Mouse (Mus musculus) frontal cortex, adult (tissue): ENCODE measurements around the gene Zscan21.
"Not testable (repeated sequence)": the region's sequence is repeated elsewhere in the genome, so short reads cannot be mapped to it uniquely, and the experiment has no call there.

Experiments used
- ATAC-seq: cut with Nextera tagmentation; 2 replicates; pipeline ENCODE4 v1.9.2; 2017; ENCODE audit warnings: mild to moderate bottlenecking, moderate library complexity, mixed read lengths; ENCODE audit not compliant: low TSS enrichment

Gene Zscan21

DNA sequence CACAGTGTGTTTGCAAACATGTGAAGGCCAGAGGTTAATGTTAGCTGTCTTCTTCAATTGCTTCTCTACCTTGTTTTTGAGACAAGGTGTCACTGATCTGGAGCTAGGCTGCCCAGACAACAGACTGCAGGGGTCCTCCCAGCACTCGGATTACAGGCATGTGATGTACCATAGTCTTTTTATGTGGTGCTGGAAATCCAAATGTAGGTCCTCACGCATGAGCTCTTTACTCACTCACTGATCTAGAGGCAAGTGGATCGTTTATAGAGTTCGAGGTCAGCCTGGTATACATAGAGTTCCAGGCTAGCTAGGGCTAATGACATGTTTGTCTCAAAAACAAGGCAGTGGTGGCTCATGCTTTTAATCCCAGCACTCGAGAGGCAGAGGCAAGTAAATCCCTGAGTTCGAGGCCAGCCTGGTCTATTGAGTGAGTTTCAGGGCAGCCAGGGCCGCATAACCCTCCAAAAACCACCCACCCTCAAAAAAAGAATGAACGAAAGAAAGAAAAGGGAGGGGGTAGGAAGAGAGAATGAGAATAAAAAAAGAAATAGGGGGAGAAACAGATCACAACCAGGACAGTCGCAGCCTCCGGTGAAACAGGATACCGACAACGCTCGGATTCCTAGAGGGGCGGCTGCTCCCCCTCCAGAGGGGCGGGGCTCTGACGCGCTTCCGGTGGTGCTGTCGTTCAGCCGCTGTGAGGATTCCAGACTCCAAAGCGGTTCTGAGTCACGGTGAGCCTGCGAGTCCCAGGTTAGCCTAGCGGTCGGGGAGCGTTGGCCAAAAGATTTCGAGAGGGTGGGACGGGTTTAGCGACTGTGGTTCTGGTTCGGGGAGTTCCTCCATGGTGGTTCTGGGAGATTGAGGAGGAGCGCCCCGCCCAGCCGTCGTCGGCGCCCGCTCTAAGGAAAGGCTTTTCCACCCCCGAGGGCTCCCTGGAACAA, at the start of gene Zscan21:
Zscan21 (plus strand) TSS at position 649 of the 944 bp plus-strand sequence.
- peak; percentile 100 for ATAC-seq

DNA sequence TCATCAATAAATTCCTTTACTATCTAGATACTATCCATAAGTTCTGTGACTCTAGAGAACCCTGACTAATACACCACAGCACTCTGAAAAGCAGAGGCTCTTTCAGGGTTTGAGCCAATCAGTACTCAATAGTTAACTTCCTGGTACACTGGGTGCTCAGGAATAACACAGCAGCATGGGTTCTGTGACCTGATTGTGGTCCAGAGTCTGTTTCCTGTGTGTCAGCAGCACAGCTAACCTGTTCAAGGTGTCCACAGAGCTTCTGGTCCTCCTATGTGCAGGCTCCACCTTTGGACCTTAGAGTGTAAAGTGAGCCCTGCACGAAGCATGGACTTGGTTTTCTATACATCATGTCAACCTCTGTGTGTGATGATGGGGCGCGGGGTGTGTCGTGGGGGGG, 42.9 kb upstream of the Zscan21 start:
- ATAC-seq = no peak

DNA sequence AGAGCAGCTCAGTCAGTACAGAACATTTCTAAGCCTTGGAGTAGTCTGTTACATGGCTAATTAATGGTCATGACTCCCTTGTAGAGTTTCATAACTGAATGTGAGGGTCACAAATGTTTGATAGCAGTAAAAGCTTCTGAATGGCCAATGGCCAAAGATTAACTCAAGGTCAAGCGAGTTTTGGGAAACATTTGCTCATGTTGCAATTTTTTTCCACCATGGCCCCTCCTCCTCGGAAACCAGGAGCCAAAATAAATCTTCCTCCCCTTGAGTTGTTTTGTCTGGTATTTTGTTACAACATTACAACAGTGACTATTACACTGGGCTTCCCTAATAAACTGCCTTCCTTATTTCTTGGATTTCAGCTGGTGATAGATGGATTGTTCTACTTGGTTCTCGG, 41.0 kb upstream of the Zscan21 start:
- no peak for ATAC-seq

DNA sequence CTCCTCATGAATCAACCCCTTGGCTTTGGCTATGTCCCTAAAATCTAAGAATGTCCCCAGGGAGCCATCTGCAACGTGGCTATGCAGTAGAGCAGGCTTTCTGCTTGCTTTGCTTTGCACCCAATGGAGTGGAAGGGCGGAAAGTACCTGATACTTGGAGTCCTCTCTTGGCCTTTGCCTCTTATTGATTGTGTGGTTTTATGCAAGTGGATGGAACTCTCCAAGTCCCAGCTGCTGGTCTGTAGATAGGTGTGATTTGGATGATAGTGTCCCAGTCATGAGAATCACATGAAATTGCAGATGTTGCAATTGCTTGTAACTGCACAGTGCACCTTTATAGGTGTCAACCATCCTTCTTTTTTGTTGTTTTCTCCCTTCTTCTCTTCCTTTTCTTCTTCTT, 40.6 kb upstream of the Zscan21 start:
- ATAC-seq = no peak

DNA sequence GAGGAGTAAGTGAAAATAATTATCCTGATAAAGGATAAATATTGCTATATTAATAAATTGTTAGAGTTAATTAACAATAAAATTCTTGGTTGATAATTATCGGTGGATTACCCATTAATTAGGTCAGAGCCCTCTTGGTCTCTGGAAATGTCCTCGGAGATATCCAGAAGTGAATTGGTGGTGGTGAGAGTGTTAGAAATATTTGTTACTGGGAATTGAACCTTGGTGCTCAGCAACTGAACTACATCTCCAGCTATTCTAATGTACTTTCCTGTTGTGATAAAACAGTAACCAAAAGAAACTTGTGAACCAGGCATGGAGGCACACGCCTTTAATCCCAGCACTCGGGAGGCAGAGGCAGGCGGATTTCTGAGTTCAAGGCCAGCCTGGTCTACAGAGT, 36.2 kb upstream of the Zscan21 start:
- ATAC-seq = no peak

DNA sequence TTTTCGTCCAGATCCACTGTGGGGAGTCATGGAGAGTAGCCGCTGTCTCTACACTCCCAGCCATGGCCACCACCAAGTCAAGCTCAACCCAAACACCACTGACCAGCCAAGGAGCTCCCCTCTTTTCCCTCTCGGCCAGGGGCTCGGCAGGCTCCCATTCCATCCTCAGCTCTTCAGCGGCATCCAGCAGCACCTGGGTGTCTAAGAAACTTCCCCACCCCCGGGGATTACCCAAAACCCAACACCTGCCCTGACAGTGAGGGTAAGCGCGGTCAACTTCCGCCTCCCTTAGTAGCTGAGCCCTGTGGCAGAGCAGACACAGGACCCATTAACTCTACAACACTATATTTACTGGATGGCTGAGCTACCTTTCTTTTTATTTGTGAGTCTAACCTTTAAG, 35.3 kb upstream of the Zscan21 start:
- ATAC-seq = no peak

DNA sequence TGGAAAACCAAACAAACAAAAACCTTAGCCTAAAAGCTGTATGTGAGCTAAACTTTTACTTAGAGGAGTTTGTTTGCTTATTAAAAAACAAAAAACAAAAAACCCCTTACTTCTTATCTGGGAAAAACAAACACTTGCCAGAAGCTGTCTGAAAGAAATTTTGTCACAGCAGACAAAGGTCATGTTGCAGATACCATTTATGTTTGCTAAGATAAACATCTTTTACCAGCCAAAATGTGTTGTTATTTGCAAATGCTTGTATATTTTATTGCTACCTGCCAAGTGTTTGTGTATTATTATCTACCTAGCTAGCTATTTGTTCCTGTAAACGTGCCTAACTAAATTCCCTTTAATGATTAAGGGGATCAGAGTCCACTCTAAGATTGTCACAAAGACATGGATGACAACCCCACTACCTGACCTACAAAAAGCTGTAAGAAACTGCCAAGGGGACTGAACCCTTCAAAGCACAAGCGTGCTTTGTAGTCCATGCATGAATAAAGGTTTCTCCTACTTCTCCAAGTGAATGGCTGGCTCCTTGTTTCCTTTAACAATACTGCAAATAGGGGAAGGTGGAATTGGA, 33.3 kb upstream of the Zscan21 start:
- no peak for ATAC-seq

DNA sequence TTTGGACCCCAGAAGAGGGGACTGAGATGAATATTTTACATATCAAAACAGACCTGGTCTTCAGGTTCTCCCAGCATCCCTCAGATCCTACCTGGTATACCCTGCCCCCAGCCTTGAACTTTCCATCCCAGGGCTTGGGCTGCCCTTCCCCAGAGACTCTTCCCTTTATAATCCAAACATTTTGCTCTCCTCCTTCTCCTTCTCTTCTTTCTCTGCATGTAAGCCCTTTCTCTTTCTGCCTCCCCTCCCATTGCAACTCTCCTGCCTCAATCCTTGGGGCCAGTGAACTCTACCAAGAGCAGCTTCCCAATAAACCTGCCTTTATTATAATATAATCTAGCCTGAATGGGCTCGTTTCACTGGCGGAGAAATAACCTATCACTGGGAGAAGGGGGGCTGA, 32.8 kb upstream of the Zscan21 start:
- ATAC-seq = no peak

DNA sequence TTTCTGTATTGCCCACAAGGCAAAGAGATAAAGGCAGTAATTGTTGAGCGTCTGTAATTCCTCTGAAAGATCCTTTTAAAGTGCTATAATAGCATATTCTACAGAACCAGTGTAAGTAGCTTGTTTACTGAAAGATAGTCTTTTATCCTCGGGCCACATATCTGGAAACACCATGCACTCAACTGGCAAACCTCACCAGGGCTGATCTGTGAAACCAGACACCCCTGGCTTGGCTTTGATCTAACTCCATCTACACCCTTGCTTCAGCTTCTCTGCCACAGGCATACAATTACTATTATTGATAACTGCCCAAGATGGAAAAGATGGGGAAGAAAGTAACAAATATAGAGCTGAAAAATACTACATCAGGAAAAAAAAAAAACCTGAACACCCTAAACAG, 32.2 kb upstream of the Zscan21 start:
- ATAC-seq = peak; percentile 9; the same call in 1 of the 2 replicates

DNA sequence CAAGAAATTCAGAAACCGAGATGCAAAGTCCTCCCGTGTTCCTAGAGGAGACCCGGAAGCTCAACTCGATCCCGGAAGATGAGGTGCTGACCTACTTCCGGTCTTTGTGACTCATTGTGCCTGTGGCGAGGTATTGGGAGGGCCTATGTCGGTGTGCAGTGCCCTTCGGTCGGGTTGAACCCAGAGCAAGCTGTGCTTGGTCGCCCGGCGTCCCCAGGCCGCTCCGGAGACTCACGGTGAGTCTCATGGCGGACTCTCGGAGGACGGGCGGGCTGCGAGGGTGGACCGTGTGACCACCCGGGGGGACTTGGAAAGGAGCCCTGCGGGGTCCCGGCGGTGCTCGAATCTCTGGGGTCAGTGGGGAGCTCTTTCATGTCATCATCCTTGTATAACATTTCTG, 31.7 kb upstream of the Zscan21 start, which contains the start of gene Zkscan1:
Zkscan1 (plus strand) TSS at position 89 of the 400 bp plus-strand sequence.
- ATAC-seq = peak; percentile 100

DNA sequence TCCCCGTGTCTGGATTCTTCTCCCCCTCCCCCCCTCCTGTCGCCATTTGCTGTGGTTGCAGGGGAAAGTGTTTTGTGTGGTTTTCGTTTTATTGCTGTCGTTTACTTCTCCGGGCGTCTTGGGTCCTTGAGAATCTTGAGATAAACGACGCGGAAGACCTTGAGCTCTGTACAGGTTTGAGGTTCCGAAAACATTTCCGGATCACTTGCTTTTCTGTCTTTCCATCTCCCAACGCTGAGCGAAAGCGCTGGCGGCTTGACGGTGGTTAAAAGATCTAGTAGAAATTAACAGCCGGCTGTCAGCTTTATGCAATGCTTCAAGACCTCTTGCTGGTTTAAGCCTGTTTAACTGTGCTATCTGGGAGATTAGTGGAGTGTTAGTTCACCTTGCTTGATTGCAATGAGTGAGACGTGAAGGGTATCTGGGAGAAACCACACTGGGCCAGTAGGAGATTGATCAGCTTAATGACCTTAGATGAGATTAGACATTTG, 31.2 kb upstream of the Zscan21 start:
- peak; percentile 38; the same call in 1 of the 2 replicates for ATAC-seq

DNA sequence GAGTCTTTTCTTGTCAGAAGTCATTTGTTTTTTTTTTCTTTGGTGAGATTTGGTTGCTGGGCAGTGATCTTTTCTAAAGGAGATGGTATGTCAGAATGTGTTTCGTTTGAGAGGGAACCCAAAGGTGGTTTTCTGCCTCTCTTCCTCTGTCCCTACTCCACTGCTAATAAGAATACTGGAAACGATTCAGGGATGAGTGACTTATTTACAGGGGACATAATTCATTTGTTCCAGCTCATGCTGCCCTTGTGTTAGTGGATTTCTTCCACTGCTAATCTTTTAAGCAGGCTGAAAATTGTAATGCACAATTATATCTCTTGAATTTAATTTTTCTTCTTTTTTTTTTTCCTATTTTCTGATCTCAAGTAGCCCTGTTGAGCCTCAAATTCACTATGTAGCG, 29.9 kb upstream of the Zscan21 start:
- ATAC-seq = no peak

DNA sequence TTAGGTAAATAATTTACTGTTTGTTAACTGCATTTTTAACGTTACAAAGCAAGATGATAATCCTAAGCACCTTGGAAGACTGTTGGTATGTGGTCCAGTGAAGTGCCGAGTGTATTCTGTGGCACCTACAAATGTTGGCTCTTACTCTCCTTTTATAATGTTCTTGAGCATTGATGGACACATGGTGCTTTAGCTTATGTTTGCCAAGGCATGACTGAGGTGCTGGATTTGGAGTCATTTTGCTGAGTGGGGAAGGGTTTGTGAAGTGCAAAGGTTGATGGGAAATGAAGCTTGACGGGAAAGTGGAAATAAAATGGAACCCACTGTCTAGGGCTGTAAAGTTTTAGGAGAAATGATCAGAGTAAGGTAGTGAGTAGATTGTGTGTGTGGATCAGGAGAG, 28.3 kb upstream of the Zscan21 start:
- no peak for ATAC-seq

DNA sequence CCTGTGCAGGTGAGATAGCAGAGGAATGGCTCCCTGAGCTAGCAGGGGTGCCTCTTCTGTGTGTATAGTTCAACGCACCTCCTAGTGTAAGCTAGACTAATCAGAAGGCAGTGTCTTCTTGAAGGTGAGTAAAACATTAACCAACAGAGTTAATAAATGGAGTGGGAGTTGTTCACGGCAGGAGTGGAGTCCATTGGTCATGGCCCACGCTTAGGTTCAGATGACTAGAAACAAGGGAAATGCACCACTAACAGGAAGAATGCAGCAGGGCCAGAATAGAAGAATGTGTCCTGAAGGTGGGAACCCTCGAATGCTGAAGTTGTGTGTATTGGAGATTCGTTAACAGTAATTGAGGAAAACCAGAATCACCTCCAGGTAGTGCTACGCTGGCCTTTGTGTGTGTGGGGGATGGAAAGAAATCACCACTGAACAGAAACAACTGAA, 27.6 kb upstream of the Zscan21 start:
- no peak for ATAC-seq

DNA sequence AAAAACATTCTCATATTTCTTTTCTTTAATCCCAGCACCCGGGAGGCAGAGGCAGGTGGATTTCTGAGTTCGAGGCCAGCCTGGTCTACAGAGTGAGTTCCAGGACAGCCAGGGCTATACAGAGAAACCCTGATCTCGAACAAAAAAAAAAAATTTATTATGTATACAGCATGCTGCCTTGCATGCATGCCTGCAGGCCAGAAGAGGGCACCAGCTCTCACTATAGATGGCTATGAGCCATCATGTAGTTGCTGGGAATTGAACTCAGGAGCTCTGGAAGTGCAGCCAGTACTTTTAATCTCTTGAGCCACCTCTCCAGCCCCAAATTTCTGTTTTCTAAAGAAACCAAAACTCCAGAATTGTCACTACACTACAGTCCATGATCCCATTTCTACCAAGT, 26.4 kb upstream of the Zscan21 start:
- no peak for ATAC-seq

DNA sequence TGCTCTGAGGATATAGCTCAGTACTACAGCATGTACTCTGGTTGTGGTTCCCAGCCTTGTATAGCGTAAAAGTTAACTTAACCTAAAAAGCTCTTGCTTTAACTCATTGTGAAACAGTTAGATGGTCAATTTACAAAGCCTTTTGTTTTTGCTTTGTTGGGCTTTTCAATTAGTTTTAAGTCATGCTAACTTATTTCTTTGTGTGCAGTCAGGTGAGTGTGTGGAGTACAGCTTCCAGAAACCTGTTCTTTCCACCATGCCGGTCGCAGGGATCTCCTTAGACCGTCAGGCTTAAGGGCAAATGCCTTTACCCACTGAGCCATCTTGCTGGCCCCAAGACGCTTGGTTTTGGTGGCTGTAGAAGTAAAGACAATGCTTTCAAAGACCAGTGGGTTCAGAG, 26.0 kb upstream of the Zscan21 start:
- no peak for ATAC-seq

DNA sequence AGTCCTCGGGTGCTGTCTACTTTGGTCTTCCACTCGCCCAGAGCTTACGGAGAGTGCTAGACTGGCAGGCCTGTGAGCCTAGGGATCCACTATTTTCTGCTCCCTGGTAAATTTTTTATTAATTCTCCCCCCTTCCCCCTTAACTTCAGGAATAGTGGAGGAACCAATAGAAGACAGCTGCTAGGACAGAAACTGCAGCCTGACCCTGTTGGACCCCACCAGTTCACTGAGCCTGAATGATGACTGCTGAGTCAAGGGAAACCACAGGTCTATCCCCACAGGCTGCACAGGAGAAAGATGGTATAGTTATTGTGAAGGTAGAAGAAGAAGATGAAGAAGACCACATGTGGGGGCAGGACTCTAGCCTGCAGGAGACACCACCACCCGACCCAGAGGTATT, 23.9 kb upstream of the Zscan21 start:
- ATAC-seq = no peak

DNA sequence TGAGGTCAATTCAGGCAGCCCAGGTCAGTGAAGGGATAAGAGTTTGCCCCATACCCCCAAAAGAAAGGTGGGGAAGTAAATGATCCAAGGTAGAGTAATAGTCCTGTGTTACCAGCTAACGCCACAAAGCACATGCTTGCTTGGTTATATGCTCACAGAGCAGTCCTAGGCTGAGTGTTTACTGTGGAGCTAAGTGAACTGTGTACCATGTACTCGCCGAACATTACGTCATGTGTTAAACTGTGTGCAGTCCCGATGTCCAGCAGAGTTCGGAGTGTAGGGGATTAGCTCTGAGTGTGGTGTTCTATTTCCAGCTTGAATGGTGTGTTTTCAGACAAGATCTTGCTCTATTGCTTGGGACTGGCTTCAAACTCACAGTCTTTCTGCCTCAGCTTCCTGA, 22.2 kb upstream of the Zscan21 start:
- ATAC-seq = no peak

DNA sequence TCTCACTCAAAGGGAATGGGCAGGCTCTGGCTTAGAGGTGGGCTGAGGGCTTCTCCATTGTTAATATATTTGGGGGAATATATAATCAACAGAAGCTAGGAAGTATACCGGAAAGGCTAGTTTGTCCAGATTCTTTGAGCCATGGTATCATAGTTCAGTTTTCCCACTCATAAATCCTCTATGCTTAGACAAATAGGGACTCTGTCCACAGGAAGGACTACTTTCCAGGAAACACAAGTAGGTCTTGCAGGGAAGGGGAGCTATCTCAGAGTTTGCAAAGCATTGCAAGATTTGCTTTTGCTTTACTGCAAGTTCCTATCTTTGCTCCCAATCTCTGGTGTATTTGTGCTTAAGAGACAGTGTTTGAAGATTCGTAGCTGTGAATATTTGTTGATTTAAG, 11.7 kb upstream of the Zscan21 start:
- ATAC-seq = no peak

DNA sequence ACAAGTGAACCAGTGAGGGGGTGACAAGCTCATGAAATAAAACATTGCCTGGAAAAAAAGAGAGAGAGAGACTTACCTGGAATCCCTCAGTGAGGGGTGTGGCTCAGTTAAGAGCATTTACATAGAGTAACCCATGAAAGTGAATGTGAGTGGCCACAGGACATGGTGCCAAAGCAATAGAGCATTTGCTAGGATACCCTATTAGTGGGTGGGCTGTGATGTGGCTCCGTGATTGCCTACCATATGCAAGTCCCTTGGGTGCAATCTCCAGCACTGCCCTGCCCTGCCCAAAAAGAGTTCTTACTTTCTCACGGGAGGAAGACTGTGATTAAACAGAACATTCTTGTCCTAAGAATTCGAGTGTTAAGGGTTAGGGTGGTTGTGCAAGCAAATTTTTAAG, 9.6 kb upstream of the Zscan21 start:
- no peak for ATAC-seq

DNA sequence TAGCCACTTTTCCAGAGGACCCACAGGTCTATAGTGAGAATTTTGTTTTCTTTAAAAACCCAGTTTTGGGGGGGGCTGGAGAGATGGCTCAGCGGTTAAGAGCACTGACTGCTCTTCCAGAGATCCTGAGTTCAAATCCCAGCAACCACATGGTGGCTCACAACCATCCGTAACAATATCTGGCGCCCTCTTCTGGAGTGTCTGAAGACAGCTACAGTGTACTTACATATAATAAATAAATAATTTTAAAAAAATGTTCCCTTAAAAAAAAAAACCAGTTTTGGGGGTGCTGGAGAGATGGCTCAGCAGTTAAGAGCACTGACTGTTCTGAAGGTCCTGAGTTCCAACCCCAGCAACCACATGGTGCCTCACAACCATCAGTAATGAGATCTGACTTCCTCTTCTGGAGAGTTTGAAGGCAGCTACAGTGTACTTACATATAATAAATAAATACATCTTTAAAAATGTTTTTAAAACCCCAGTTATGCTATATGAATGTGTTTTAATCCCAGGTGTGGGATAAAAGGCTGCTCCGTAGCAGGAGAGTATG, 6.8 kb upstream of the Zscan21 start:
- ATAC-seq = not testable (repeated sequence)

DNA sequence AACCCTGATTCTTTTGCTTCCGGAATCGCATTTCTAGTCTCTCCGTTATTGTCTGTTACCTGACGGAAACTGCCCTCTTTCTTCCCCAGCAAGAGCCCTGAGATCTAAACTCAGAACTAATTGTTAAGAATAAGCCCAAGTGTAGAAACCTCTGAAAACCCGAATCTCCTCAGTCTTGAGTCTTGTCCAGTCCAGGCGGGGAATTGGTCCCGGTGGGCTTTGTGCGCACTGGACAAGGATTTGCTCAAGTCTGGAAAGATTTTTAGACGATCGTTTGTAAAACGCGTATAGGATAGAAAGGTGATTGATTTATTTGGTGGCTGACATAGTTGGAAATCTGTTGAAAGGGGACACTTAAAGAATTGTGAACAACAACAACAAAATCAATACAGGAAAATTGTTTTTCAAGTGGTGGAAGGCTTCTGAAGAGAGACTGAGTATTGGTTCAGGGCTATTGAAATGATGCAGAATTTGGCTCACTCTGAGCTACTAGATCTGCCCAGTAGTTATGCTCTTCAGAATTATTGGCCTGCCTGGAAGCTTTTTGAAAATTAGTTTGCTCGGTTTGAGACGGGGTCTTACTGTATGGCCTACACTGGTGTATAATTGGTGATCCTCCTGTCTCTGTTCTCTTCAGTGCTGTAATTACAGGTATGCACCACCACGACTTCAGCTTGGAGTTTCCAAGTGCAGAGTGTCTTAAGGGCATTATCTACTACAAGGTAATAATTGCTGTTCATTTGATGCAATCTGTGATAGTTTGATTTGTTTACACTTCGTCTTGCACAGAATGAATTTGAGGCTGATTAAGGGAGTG, 704 bp downstream of the Zscan21 start:
- ATAC-seq = no peak
